Mouse (Mus musculus) myocyte (in vitro differentiated cells): ENCODE results near the gene Oser1.

Source experiments
- E2F4 ChIP-seq: IDR thresholded peaks from one replicate; pipeline ENCODE4 v1.6.1; 2011; ENCODE audit warnings: mild to moderate bottlenecking, control low read depth, moderate library complexity; ENCODE audit not compliant: insufficient read depth
- MAX ChIP-seq: IDR thresholded peaks from one replicate; pipeline ENCODE4 v1.6.1; 2011; ENCODE audit warnings: low read depth, mild to moderate bottlenecking, control low read depth
- MYOD1 ChIP-seq, 3 experiments: IDR thresholded peaks; one replicate each; pipeline ENCODE4 v1.6.1; 2011; ENCODE audit warnings: control low read depth in 2 of 3, low read depth in 2 of 3, mild to moderate bottlenecking in 2 of 3, moderate library complexity in 1 of 3; ENCODE audit not compliant: insufficient read length in 2 of 3, control insufficient read depth in 1 of 3
- MYOG ChIP-seq, 3 experiments: IDR thresholded peaks; one replicate each; pipeline ENCODE4 v1.6.1; 2011; ENCODE audit warnings: control low read depth in 2 of 3, low read depth in 2 of 3, mild to moderate bottlenecking in 2 of 3; ENCODE audit not compliant: insufficient read length in 2 of 3, control insufficient read depth in 1 of 3, insufficient read depth in 1 of 3
- POLR2A ChIP-seq: IDR thresholded peaks from one replicate; pipeline ENCODE4 v1.6.1; 2011; ENCODE audit warnings: low read depth, mild to moderate bottlenecking, control low read depth, moderate library complexity; ENCODE audit not compliant: insufficient read length
- REST ChIP-seq: IDR thresholded peaks from one replicate; pipeline ENCODE4 v1.6.1; 2011; ENCODE audit warnings: mild to moderate bottlenecking, control low read depth, moderate library complexity; ENCODE audit not compliant: insufficient read depth, insufficient read length
- TCF12 ChIP-seq: IDR thresholded peaks from one replicate; pipeline ENCODE4 v1.6.1; 2011; ENCODE audit warnings: mild to moderate bottlenecking, control low read depth; ENCODE audit not compliant: poor library complexity, insufficient read depth, severe bottlenecking
- TCF3 ChIP-seq: IDR thresholded peaks from one replicate; pipeline ENCODE4 v1.6.1; 2011; ENCODE audit warnings: low read depth, control low read depth; ENCODE audit not compliant: insufficient read length
- USF1 ChIP-seq: IDR thresholded peaks from one replicate; pipeline ENCODE4 v1.6.1; 2011; ENCODE audit warnings: low read depth, mild to moderate bottlenecking, control low read depth, moderate library complexity

DNA sequence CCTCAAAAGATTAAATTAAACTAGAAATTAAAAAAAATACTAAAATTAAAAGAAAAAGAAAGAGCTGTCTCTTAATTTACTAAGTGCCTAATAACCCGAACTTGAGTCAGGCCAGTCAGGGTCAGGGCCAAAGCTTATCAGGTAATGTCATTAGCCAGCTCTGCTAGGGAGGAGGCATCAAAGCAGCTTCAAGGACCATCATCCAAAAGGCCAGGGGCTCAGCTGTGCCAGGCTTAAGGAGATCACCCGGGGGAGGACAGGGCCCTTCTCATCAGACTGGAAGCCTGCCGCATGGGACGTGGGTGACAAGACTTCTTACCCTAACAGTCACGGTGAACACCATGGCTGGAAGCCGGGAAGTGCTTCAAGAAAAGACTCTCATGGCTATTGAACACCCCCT is 43.1 kb upstream of the Oser1 start:
- TF ChIP-seq MAX (no peak), POLR2A (no peak), MYOG (IDR thresholded peaks at IDR 0.05; ENCODE audit: control insufficient read depth in 1 of 3, insufficient read depth in 1 of 3, insufficient read length in 2 of 3, low read depth in 2 of 3) (no peak), TCF3 (no peak), MYOD1 (IDR thresholded peaks at IDR 0.05; ENCODE audit: control insufficient read depth in 1 of 3, insufficient read length in 2 of 3, low read depth in 2 of 3) (no peak), USF1 (no peak), E2F4 (no peak), REST (no peak), TCF12 (no peak)
